Comparison of ENCODE assay signal across 31 mouse cellular contexts in the genomic region with DNA sequence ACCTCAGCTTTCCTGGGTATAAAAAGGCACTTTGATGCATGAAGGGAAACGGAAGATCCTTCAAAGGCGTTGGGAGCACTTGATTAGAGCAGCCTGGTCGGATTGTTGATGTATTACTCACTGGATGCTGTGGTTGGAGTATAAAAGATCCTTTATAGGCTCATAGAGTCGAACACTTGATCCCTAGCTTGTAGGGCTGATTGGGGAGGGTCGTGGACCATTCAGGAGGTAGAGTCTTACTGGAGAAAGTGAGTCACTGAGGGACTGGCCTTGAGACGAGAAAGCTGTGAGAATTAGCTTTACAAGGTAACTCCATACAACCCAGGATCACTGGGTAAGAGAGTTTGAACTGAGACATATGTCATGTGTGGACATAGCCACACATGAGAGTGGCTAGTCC. TPM values are rescaled to one million over a fixed set of nuclear protein-coding genes. Genes with fewer than 3 reads are reported as not detected.
DNase-seq lines count a peak whose midpoint lies in the region; ATAC-seq and TF ChIP-seq lines count a peak whose summit lies in the region.
"Had no signal": no experiment of that assay in that cellular context is flagged by ENCODE, and none has a peak within 500 bp of the region (broad histone marks: within the 10 kb centered on the region; RNA-seq: fewer than 3 reads in every experiment).

No protein-coding gene starts in this region.

- H3K9ac ChIP-seq in lung, embryonic 14.5 days, result no peak overlapping the region
- H3K9ac ChIP-seq: embryonic facial prominence, embryonic 13.5 days; heart, embryonic 13.5 days; hindbrain, embryonic 12.5 days; intestine, embryonic 15.5 days had no signal

- peak; percentile 11 for DNase-seq in lung, embryonic 14.5 days
- no peak for DNase-seq in lung, postnatal 36 days
- DNase-seq in 3T3-L1 (ENCODE audit: low read depth, low spot score) (peak; percentile 57), NIH3T3 (ENCODE audit: low read depth) (peak; percentile 55)
- DNase-seq in left cerebral cortex, postnatal 14 days (ENCODE audit: low spot score in 2 of 2), result no peak
- DNase-seq in testis, postnatal 10 days (ENCODE audit: low spot score), result no peak
- DNase-seq: adrenal gland, adult 8-10 months; adrenal gland, postnatal 25 days; B cell, adult 2 months; cerebellum, adult 11-12 months; cerebellum, adult 8-10 months; cerebellum, postnatal 10 days; cerebellum, postnatal 36 days; embryo, embryonic 11 days; gastrocnemius, postnatal 25 days; heart, adult 2 months; heart, postnatal 14 days; heart, postnatal 4 days had no signal

- no peaks in the 10 kb centered on the region for H3K9me3 ChIP-seq in lung, embryonic 14.5 days (ENCODE audit: low read depth, low read length)
- H3K9me3 ChIP-seq: embryonic facial prominence, embryonic 13.5 days; hindbrain, embryonic 12.5 days; intestine, embryonic 15.5 days had no signal

- WGBS in lung, embryonic 14.5 days, result 45% methylated on average over 6 of the region's 6 CpGs

- no peak overlapping the region for H3K27ac ChIP-seq in lung, embryonic 14.5 days (ENCODE audit: low read depth)
- H3K27ac ChIP-seq: embryonic facial prominence, embryonic 10.5 days; embryonic facial prominence, embryonic 13.5 days; forebrain, embryonic 10.5 days; heart, adult 2 months; heart, embryonic 10.5 days; heart, embryonic 13.5 days; hindbrain, embryonic 12.5 days; intestine, embryonic 15.5 days had no signal

- ATAC-seq in lung, embryonic 14.5 days (ENCODE audit: insufficient read depth), result no peak
- ATAC-seq: activated CD4-positive, CD25-positive, alpha-beta regulatory T cell, adult 4 months; forebrain, embryonic 14.5 days; hindbrain, embryonic 16.5 days; intestine, embryonic 15.5 days had no signal

- H3K4me1 ChIP-seq in lung, embryonic 14.5 days (ENCODE audit: insufficient read depth), result no peaks in the 10 kb centered on the region
- H3K4me1 ChIP-seq: heart, embryonic 10.5 days; heart, embryonic 13.5 days; intestine, embryonic 15.5 days had no signal

- no peak for TF ChIP-seq CTCF in lung, embryonic 14.5 days (IDR thresholded peaks at IDR 0.05; ENCODE audit: low read depth)

- no peak overlapping the region for H3K4me2 ChIP-seq in lung, embryonic 14.5 days
- H3K4me2 ChIP-seq: embryonic facial prominence, embryonic 13.5 days; heart, embryonic 13.5 days; hindbrain, embryonic 12.5 days; intestine, embryonic 15.5 days had no signal

- no peak overlapping the region for H3K4me3 ChIP-seq in lung, embryonic 14.5 days (ENCODE audit: low read depth, low read length)
- H3K4me3 ChIP-seq: embryonic facial prominence, embryonic 10.5 days; embryonic facial prominence, embryonic 13.5 days; erythroblast, embryonic 14.5 days; forebrain, embryonic 10.5 days; heart, adult 2 months; heart, embryonic 10.5 days; heart, embryonic 13.5 days; hindbrain, embryonic 12.5 days; intestine, embryonic 15.5 days had no signal

- intact Hi-C loops in left cerebral cortex, postnatal 14 days (cut with DNase I), result no loop called here

- H3K27me3 ChIP-seq in lung, embryonic 14.5 days (ENCODE audit: insufficient read depth, low read length), result no peaks in the 10 kb centered on the region
- H3K27me3 ChIP-seq: CH12.LX; embryonic facial prominence, embryonic 13.5 days; heart, embryonic 13.5 days; hindbrain, embryonic 12.5 days; intestine, embryonic 15.5 days had no signal

- H3K36me3 ChIP-seq in lung, embryonic 14.5 days (ENCODE audit: insufficient read depth), result no peaks in the 10 kb centered on the region
- H3K36me3 ChIP-seq: embryonic facial prominence, embryonic 10.5 days; embryonic facial prominence, embryonic 13.5 days; forebrain, embryonic 10.5 days; G1E; heart, embryonic 10.5 days; hindbrain, embryonic 12.5 days; intestine, embryonic 15.5 days had no signal

RNA-seq across cellular contexts. Expression of gene Enc1, which starts 30.7 kb away (rescaled TPM):
- 14.0 and 14.1 TPM in 2 replicates for polyA plus RNA-seq in lung, embryonic 14.5 days (2014; fragmentation: Nextera tagmentation; extraction: Ambion mirVana)
- 100 to 1,000 TPM; 482 to 522 TPM for total RNA-seq in left cerebral cortex, postnatal 14 days (2021)

Comparison
In these comparisons a context has a peak if more than half of its experiments do, and no peak if none do; other contexts are left out.
1. DNase-seq: peak in lung, embryonic 14.5 days (single experiment), 3T3-L1 (single experiment) and NIH3T3 (single experiment); none in lung, postnatal 36 days (single experiment), left cerebral cortex, postnatal 14 days (0 of 2) and testis, postnatal 10 days (single experiment).